Mouse (Mus musculus) bone marrow macrophage, adult 2 months (primary cell): ENCODE data around the gene Pde4dip. TPM values are rescaled to one million over a fixed set of nuclear protein-coding genes. Genes with fewer than 3 reads are reported as not detected.
A peak's percentile ranks its signal among the peaks of the same experiment; 100 is the strongest.

ENCODE experiments used
- H3K27ac ChIP-seq: 2 replicates; pipeline ENCODE4 v1.5.1; 2012; ENCODE audit warnings: low read depth, low read length; ENCODE audit not compliant: insufficient read depth
- H3K4me1 ChIP-seq: 2 replicates; pipeline ENCODE4 v1.6.1; 2012; ENCODE audit warnings: low read length; ENCODE audit not compliant: control insufficient read depth, insufficient read depth
- H3K4me3 ChIP-seq: 2 replicates; pipeline ENCODE4 v1.5.1; 2012; ENCODE audit warnings: mild to moderate bottlenecking, low read length, moderate library complexity; ENCODE audit not compliant: insufficient read depth
- CTCF ChIP-seq: IDR thresholded peaks from 2 replicates; pipeline ENCODE4 v1.5.1; 2012; ENCODE audit warnings: low read depth, mild to moderate bottlenecking, low read length, moderate library complexity
- POLR2A ChIP-seq: IDR thresholded peaks from 2 replicates; pipeline ENCODE4 v1.6.1; 2012; ENCODE audit warnings: mild to moderate bottlenecking, low read depth, low read length, borderline replicate concordance
- polyA plus RNA-seq: library from polyadenylated mRNA; stranded (reverse); fragments of >200 nt; gene quantifications from 2 replicates; pipeline ENCODE4 v1.2.4, GENCODE M21; 2012; ENCODE audit not compliant: missing spikeins, insufficient read depth, insufficient read length

The Pde4dip gene
- polyA plus RNA-seq, 1 experiment = 16.6 TPM

GRCm38 (mm10) chr3:97682159-97682502 lies 206.4 kb downstream of the Pde4dip start:
- Histone ChIP-seq H3K4me3 (peak overlapping the region; percentile 61), H3K27ac (no peak overlapping the region), H3K4me1 (peaks cover 5% of the 10 kb centered on the region)
- TF ChIP-seq CTCF (no peak), POLR2A (no peak)

GRCm38 (mm10) chr3:97681321-97682158 lies 207.0 kb downstream of the Pde4dip start:
- H3K4me1 ChIP-seq = peaks cover 5% of the 10 kb centered on the region
- H3K27ac ChIP-seq = peak overlapping the region; percentile 58
- TF ChIP-seq POLR2A (no peak), CTCF (peak; percentile 54; the same call in 1 of the 2 replicates)

GRCm38 (mm10) chr3:97680631-97681320 lies 207.7 kb downstream of the Pde4dip start:
- Histone ChIP-seq H3K4me1 (peaks cover 5% of the 10 kb centered on the region), H3K27ac (peak overlapping the region; percentile 58), H3K4me3 (peak overlapping the region; percentile 61)
- TF ChIP-seq POLR2A (no peak), CTCF (peak; percentile 88)

More at GRCm38 (mm10) chr3:97681321-97682158, 207.0 kb downstream of the Pde4dip start:
- peak overlapping the region; percentile 61 for H3K4me3 ChIP-seq

GRCm38 (mm10) chr3:97678416-97678815 lies 210.1 kb downstream of the Pde4dip start:
- H3K4me1 ChIP-seq = peaks cover 5% of the 10 kb centered on the region
- TF ChIP-seq POLR2A = no peak
- TF ChIP-seq CTCF = no peak

GRCm38 (mm10) chr3:97676126-97676525 lies 212.4 kb downstream of the Pde4dip start:
- no peak for TF ChIP-seq POLR2A
- TF ChIP-seq CTCF = no peak
- Histone ChIP-seq H3K4me3 (no peak overlapping the region), H3K27ac (no peak overlapping the region), H3K4me1 (no peaks in the 10 kb centered on the region)

More at GRCm38 (mm10) chr3:97678416-97678815, 210.1 kb downstream of the Pde4dip start:
- Histone ChIP-seq H3K4me3 (no peak overlapping the region), H3K27ac (no peak overlapping the region)

GRCm38 (mm10) chr3:97674644-97675110 lies 213.8 kb downstream of the Pde4dip start, which contains the start of gene Gm17651:
Gene Gm17651 (minus strand): TSS chr3:97674694.
- no peak within 1 kb of the TSS for H3K27ac ChIP-seq
- TF ChIP-seq POLR2A = no peak
- no peak for TF ChIP-seq CTCF
- no peaks in the 10 kb centered on the region for H3K4me1 ChIP-seq
- H3K4me3 ChIP-seq = no peak within 1 kb of the TSS

GRCm38 (mm10) chr3:97667093-97667675 lies 221.3 kb downstream of the Pde4dip start:
- no peak overlapping the region for H3K4me3 ChIP-seq
- peaks cover 15% of the 10 kb centered on the region for H3K4me1 ChIP-seq
- H3K27ac ChIP-seq = no peak overlapping the region
- TF ChIP-seq POLR2A (no peak), CTCF (no peak)

- peak overlapping the region; percentile 49 for H3K27ac ChIP-seq
- no peak overlapping the region for H3K4me3 ChIP-seq
- peaks cover 19% of the 10 kb centered on the region for H3K4me1 ChIP-seq
- TF ChIP-seq CTCF (no peak), POLR2A (no peak)
Observed at GRCm38 (mm10) chr3:97666154-97666553, 222.4 kb downstream of the Pde4dip start.

- H3K27ac ChIP-seq = peak overlapping the region; percentile 49
- TF ChIP-seq CTCF = no peak
- no peak for TF ChIP-seq POLR2A
- H3K4me3 ChIP-seq = no peak overlapping the region
- H3K4me1 ChIP-seq = peaks cover 22% of the 10 kb centered on the region
Observed at GRCm38 (mm10) chr3:97665525-97665924, 223.0 kb downstream of the Pde4dip start.
